Mouse (Mus musculus) common myeloid progenitor, adult 5-6 weeks (primary cell): ENCODE measurements around the gene Rlbp1. TPM values are rescaled to one million over a fixed set of nuclear protein-coding genes. Genes with fewer than 3 reads are reported as not detected.

ENCODE experiments used
- ATAC-seq: replicated peaks from 2 replicates; pipeline ENCODE4 v1.8.0; 2016; ENCODE audit warnings: low read depth, mild to moderate bottlenecking, moderate TSS enrichment, inconsistent platforms; ENCODE audit not compliant: poor library complexity, severe bottlenecking
- total RNA-seq: library from RNA; stranded (forward); fragments of 200-1000, 187-1606 nt; gene quantifications from 2 replicates; pipeline ENCODE4 v1.2.3, GENCODE M21; 2017

The Rlbp1 gene
- total RNA-seq, 1 experiment from 2014 or later: not detected

GRCm38 (mm10) chr7:79333419-79333818 lies 53.4 kb downstream of the Rlbp1 start:
- no peak for ATAC-seq

- no peak for ATAC-seq
These were observed 55.7 kb downstream of the Rlbp1 start for GRCm38 (mm10) chr7:79331197-79331596.

GRCm38 (mm10) chr7:79328769-79329168 lies 58.1 kb downstream of the Rlbp1 start:
- no peak for ATAC-seq

Other genes with a start within 250 kb of the Rlbp1 start
- gene Mfge8, start 238.0 kb downstream of the Rlbp1 start, total RNA-seq: 19.9 and 26.4 TPM in 2 replicates
- gene Abhd2, start 113.8 kb downstream of the Rlbp1 start, total RNA-seq: 28.3 and 32.5 TPM in 2 replicates
- 26.2 and 30.1 TPM in 2 replicates for gene Fanci, start 4.9 kb upstream of the Rlbp1 start, total RNA-seq
- gene Polg, start 79.3 kb upstream of the Rlbp1 start, total RNA-seq: 38.4 and 48.4 TPM in 2 replicates
- not detected in 2 replicates for gene Rhcg, start 230.6 kb upstream of the Rlbp1 start, total RNA-seq